Mouse (Mus musculus): ENCODE results near the gene Pink1. TPM values are rescaled to one million over a fixed set of nuclear protein-coding genes. Genes with fewer than 3 reads are reported as not detected.

Gene Pink1
- total RNA-seq (2021) = 100 to 1,000 TPM; 720 to 812 TPM
- long read RNA-seq, experiment 1, transcript Pink1-201 (8 exons, 2,375 nt) = major isoform, 376 of 1,425 reads
- long read RNA-seq, experiment 1, partial matches to known transcripts = 951 of 1,425 reads
- long read RNA-seq, experiment 1, other reads (novel, unspliced or antisense) = 95 of 1,425 reads
- long read RNA-seq, experiment 2, transcript Pink1-201 (8 exons, 2,375 nt) = major isoform, 179 of 809 reads
- long read RNA-seq, experiment 2, partial matches to known transcripts = 546 of 809 reads
- long read RNA-seq, experiment 2, other reads (novel, unspliced or antisense) = 84 of 809 reads

- peak; percentile 94 to 95 for DNase-seq
Measured at GRCm38 (mm10) chr4:138326077-138326695, at the start of gene Pink1. Pink1 (minus strand) TSS chr4:138326307.

GRCm38 (mm10) chr4:138375117-138375516, 49.0 kb upstream of the Pink1 start:
- DNase-seq = no peak

GRCm38 (mm10) chr4:138370996-138371516, 44.9 kb upstream of the Pink1 start:
- no peak for DNase-seq

GRCm38 (mm10) chr4:138368498-138369260, 42.6 kb upstream of the Pink1 start:
- peak; percentile 26 to 31 for DNase-seq

GRCm38 (mm10) chr4:138367641-138368497, 41.8 kb upstream of the Pink1 start, which contains the start of gene Cda:
Cda (minus strand) TSS chr4:138367992.
- DNase-seq = peak; percentile 86 to 92

GRCm38 (mm10) chr4:138366561-138366960, 40.5 kb upstream of the Pink1 start:
- DNase-seq = no peak

GRCm38 (mm10) chr4:138363511-138363910, 37.4 kb upstream of the Pink1 start:
- no peak for DNase-seq

GRCm38 (mm10) chr4:138362883-138363282, 36.8 kb upstream of the Pink1 start:
- DNase-seq = no peak

GRCm38 (mm10) chr4:138361370-138361821, 35.3 kb upstream of the Pink1 start:
- DNase-seq = no peak

GRCm38 (mm10) chr4:138358176-138358575, 32.1 kb upstream of the Pink1 start:
- no peak for DNase-seq

GRCm38 (mm10) chr4:138356551-138356950, 30.4 kb upstream of the Pink1 start:
- DNase-seq = no peak

GRCm38 (mm10) chr4:138356141-138356540, 30.0 kb upstream of the Pink1 start:
- no peak for DNase-seq

GRCm38 (mm10) chr4:138355496-138355895, 29.4 kb upstream of the Pink1 start:
- no peak for DNase-seq

- DNase-seq = no peak
Measured at GRCm38 (mm10) chr4:138353438-138354171, 27.5 kb upstream of the Pink1 start.

- no peak for DNase-seq
Measured at GRCm38 (mm10) chr4:138352692-138353091, 26.6 kb upstream of the Pink1 start.

- DNase-seq = no peak
Measured at GRCm38 (mm10) chr4:138351821-138352220, 25.7 kb upstream of the Pink1 start.

- no peak for DNase-seq
Measured at GRCm38 (mm10) chr4:138348716-138349115, 22.6 kb upstream of the Pink1 start.

GRCm38 (mm10) chr4:138347280-138347679, 21.2 kb upstream of the Pink1 start:
- DNase-seq = no peak

GRCm38 (mm10) chr4:138344891-138345545, 18.9 kb upstream of the Pink1 start:
- DNase-seq = peak; percentile 53 to 68

- peak in 1 of 2 experiments; percentile 39 for DNase-seq
Measured at GRCm38 (mm10) chr4:138343341-138343837, 17.3 kb upstream of the Pink1 start.

Measured in heart, adult 18-20 months (tissue).